Mouse (Mus musculus) spleen, postnatal 14 days (tissue): ENCODE data around the gene Npy5r.

ENCODE experiments used
- DNase-seq, 2 experiments: peaks; one replicate each; pipeline ENCODE4 v3.0.0; 2021 to 2022; ENCODE audit warnings: low spot score in 2 of 2

The Npy5r gene

DNA sequence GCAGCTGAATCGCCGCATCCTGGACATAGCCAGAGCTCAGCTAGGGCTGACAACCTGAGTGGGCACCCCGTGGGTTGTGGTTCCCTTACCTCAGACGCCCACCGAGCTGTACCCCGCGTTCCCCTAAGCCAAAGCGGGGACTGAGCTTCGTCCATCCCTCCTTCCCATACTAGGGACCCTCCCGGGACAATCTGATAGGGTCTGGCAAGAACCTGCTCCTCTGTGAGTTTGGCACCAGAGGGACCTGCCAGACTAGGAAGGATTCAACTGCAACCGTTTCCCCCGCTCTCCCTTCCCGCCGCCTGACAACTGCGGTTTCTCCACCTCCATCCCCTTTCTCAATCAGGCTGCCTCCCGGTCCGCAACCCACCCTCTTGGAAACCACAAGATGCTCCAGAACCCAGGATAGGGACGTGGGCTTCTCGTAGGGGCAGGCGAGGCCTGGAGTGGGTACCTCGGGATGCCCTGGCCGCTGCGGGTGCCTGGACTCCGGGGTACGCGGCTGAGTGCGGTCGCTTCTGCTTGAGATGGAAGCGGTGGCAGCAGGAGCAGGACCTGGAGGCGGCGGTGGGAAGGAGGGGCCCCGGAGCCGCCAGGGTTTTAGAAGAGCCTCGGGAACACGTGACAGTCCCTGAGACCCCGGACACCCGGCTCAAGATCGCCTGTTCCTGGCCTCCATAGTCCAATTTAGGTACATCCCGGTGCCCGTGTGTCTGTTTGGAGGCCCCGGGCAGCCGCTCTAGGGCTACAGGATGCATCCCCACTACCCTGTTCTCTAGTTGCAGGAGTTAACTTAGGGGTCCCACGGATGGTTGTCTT, at the start of gene Npy5r:
TSS of gene Npy5r (minus strand) at position 618 of the 819 bp plus-strand sequence.
- no peak for DNase-seq

DNA sequence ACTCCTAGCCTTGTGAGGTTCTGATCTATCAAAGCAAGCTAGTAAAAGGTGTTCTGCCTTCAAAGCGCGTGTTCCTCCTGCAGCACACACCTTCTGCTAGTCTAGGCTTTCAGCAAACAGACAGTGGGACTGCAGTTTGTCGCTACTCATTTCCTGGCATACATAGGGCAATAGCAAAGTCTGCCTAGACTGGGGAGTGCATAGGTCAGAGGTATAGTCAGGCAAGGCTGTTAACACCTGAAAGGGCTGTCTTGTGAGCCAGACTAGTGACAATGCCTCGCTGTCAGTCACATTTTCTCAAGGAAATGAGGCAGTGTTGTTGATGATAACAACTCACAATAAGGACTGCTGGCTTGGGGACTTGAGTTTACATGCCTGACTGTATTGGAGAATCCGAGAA, 44.0 kb upstream of the Npy5r start:
- DNase-seq: no peak

DNA sequence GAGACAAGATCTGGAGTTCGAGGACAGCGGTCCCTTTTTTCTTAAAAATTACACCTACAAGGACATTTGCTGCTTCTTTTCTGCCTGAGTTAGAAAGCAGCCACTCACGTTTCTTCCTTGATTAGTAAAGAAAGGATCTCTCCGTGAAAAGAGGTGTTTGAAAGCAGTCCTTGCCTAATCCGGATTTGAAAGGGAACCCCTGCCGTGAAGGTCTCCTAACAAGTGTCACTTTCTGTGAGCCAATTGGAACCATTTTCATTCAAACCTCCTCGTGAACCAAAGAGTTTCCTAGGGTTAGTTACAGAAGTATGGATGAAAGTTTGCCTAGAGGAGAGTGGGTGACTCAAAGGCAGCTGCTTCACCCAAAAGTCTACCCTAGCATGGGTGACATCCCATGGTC, 41.5 kb upstream of the Npy5r start:
- DNase-seq: no peak

DNA sequence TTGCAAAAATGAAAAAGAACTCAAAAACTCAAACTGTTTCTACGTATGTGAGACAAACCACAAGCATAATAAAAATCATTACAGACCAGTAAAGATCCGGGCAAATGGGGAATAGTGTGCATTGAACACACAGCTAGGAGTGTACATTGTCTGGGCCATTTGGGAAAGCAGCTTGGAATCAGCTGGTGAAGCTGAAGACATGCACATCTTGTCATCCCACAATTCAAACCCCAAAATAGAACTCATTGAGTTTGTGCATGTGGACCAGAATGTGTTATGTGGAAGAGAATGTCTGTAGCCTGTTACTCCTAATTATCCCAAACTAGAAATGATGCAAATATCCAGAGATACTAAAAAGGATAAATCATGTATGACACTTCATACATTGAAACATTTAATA, 34.9 kb upstream of the Npy5r start:
- DNase-seq: no peak

DNA sequence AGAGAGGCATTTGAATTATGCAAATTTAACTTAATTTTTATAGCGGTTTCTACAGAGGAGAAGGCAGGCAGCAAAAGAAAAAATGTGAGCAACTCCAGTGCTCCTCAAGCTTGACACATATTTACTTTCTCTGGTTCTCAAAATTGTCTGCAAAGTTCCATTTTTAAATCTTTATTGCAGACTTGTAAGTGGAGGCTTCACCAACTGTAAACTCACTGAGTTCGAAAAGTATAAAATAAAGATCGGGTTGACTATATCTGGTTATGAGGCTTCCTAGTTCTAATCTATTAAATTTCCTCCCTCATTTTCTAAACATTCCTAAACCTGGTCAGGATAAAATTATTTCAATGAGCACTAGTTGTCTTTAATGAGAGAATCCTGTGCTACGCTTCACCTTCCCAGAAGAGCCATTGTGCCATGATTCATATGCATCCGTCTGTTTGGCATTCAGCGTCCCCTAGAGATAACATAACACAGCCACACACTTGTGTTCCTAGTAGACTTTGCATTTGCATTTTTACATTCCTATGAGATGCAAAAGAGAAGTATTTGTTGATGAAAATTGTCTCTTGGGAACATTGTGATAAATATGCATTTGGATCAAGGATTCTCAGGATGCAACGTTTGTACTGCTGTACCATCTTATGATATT, 26.5 kb upstream of the Npy5r start:
- no peak for DNase-seq

DNA sequence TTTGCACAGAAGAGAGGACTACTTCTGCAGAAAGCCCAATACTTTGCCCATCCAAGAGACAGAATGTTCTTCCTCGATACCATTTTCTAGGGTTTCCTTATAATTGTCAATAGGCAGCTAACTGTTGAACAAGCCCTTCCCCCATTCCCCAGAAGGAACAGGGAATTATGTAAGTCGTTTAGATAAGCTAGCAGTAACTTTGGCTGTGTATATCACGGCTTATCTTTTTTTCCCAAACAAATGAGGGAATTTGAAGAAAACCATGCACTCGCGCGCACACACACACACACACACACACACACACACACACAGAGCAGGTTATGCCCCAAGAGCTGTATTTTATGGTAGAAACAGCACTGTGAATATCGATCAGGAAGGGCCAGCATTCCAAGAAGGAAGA, 10.9 kb upstream of the Npy5r start:
- DNase-seq: no peak

DNA sequence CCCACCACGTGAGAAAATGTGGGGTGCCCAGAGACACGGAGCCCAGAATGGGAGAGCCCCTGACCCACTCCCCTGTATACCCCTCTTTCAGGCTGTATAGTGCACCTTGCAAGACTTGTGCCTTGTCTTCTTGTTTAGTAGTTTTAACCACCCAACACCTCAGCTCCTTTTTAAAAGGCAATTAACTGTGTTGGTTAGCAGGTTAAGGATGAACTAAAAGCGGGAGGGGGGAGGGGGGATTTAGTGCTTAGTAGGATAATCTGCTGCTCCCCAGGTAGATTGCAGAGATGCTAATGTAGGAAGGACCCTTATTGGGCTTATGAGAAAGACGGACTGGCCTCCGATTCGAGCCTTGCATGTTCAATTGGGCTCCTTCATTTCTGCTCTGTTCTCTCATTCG, 10.1 kb upstream of the Npy5r start:
- DNase-seq: no peak

DNA sequence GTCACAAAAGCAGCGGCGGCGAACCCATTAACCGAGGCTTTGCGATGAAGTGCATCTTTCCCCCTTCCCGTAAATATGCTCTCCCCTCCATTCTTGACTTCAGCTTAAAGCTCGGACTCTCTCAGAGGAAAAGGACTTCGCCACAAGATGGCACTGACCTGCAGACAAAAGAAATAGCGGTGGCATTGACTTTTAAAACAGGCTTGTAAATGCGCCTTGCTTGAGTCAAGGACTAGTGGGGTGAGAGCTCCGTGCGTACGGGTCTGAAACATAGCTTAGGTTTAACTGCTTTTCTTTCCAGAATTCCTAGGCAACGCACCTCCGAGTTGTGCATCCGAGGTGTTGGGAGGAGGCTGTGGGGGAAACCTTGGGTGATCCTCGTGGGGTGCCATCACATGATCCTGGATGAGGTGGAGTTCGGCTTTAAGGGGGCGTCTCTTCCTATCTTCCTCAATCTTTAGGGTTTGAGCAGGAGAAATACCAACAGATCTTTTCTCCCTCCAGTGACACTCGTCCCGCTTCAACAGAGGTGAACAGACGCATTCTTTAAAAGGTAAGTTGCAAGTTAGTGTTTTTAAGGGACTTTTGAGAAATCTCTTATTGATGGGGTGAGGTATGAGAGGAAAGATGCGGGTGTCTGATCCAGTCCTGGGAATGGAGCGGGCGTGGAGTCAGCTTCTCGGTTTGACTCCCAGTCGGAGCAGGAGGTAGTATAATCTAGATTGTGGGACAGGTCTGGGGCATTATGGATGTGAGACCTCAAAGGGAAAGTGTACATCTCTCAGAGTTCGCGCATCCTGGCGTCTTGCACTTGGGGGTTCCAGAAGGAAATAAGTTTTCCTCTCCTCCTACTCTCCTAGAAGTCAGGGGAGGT, 9.3 kb upstream of the Npy5r start, which contains the start of gene Npy1r:
TSS of gene Npy1r (plus strand) at position 223 of the 874 bp plus-strand sequence.
- no peak for DNase-seq

DNA sequence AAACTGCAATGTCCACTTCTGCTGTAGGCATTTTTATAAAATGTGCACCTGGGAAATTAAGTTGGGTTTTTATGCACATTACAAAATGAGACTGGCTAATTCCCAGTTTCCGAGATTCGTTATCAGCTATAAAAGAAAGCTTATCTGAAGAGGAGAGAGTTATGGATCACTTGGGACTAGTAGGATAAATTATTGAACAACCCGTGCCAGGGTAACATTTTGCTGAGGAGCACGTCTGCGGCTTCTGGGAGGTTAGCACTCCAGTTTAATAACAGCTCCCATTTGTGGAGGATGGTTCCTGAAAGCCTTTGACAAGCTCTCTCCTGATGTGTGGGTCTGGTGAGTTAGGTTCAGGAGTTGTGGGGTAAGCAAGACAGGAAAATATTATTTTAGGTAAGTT, 2.5 kb upstream of the Npy5r start:
- no peak for DNase-seq

DNA sequence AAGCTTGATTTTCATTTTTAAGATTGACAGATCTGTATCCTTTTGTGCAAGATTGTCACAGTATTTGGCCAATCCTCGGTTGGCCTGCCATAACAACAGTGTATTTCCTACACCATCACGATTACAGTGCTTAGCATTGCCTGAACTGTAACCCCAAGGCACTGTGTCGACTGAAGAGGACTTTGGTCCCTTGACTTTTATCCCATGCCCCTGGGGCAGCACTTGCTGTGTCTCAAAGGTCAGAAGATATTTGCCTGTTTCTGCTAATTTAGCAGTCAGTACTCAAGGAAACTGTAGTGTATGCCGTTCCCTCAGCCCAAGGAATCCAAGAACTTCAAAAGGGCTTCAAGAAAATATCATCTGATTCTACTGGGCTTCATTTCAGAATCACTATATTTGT, 871 bp upstream of the Npy5r start:
- no peak for DNase-seq

DNA sequence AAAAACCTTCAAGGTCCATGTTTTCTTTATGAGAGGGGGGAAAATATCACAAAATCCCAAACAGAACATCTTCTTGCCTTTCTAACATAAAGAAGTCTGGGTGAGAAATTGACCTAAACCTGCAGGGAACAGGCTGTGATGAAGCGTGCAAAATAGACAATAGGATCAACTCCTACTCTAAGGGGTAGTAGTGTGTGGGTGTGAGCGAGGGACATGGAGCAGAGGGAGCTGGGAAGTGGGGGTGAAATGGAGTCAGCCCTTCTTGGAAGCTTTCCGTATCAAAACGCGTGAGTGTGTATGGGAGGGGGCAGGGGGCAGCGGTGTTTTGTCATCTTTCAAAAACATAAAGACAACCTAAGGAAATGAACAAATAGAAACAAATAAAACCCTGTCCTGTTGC, 467 bp upstream of the Npy5r start:
- DNase-seq: no peak

DNA sequence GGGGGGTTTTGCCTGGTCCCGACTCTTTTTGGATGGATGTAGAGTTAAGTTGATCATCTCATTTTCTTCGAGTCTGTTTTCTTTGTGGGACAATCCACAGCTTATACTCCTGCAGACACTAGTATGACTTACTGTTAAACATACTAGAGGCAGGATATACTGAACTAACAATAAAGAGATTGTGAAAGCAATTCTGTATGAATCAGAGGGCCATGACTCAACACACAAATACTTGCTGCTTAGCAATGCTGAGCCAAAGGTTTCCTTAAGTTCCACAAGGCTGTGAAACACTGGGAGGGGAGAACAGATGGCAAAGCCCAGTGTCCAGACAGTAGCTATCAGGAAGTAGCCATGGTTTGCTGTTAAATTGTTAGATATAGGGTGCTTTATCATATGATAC, 6.7 kb downstream of the Npy5r start:
- no peak for DNase-seq

DNA sequence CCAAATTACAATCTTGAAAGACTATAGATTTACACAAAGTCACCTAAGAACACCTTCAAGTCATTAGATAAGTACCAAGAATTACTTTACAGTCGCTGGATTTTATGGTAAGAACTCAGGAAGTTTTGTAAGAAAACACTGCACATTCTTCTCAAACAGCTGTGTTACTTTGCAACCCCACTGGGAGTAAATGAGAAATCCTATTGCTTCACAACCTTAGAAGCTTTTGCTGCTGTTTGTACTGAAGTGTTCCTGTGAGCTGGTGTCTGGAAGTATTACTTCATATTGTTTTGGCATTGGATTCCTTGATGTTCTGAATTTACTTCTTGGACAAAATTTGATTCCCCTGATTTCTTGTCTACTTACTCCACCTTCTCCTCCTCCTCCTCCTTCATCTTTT, 57.2 kb downstream of the Npy5r start:
- DNase-seq: no peak
